Mouse (Mus musculus): ENCODE results near the gene Lifr.

Gene Lifr

GRCm38 (mm10) chr15:7157658-7158057 lies 67.2 kb downstream of the Lifr start:
- no peak for DNase-seq (ENCODE audit: low spot score in 2 of 2)

DNA sequence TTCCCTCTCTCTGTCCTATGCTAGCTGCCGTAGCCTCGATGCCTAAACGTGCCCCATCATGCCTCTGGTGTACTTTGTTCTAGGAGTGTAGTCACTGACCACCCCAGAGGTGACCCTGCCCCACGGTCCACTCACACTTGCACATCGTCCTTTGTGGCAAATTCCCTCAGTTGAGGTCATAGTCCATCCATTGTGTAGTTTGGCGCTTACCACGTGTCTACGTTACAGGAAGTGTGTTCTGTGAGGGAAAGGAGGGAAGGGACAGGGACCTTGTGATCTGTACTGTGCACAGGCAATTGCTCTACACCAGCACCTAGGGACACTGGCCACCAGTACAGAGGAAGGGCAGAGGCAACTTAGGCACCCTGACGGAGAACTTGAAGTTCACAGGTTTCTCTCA lies 69.5 kb downstream of the Lifr start:
- DNase-seq (ENCODE audit: low spot score in 2 of 2): no peak

DNA sequence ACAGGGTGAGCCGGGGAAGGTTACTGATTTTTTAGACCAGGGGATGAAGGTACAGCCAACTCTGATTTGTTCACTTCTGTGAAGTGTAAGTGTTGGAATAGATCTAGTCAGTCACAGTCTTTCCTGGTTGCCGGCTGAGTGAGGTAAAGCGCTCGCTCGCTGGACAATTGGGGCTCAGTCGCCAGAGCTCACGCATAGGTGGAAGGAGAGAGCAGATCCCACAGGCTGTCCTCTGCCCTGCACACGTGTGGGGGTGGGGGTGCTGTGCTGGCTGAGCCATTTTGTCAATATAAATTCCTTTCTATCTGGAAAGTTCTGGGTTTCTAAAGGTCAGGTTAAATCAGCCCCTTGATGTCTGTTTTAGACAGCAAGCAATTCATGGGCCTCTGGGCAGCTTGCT lies 69.9 kb downstream of the Lifr start:
- no peak for DNase-seq (ENCODE audit: low spot score in 2 of 2)

DNA sequence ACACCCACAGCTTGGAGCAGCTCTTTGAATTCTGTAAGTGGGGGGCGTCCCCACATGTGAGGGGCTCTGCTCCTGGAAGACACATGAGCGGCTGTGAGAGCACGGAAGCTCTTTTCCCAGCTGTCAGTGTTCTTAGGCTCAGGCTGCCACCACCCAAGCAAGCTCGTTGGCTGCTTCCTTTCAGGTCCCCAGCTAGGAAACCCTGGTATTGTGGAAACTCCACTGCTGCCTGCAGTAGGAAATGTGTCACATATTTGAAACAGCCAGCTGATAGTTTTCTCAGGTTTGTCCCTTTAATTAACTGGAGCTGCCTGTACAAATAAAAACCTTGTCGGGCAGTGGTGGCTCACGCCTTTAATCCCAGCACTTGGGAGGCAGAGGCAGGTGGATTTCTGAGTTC lies 73.4 kb downstream of the Lifr start:
- no peak for DNase-seq (ENCODE audit: low spot score in 2 of 2)

DNA sequence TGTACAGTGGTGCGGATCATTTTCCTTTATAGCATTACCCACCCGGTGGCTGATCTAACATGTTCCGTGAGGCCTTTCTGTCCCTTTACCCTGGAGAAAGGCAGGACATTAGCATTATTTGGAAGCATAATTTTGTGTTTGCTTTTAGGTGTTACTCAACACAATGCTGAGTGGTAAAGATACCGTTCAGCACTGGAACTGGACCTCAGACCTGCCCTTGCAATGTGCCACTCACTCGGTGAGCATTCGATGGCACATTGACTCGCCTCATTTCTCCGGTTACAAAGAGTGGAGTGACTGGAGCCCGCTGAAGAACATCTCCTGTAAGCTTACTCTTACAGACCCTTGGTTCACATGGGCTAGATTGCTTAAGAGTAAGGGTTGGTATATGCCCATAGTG lies 76.3 kb downstream of the Lifr start:
- DNase-seq (ENCODE audit: low spot score in 2 of 2): no peak

DNA sequence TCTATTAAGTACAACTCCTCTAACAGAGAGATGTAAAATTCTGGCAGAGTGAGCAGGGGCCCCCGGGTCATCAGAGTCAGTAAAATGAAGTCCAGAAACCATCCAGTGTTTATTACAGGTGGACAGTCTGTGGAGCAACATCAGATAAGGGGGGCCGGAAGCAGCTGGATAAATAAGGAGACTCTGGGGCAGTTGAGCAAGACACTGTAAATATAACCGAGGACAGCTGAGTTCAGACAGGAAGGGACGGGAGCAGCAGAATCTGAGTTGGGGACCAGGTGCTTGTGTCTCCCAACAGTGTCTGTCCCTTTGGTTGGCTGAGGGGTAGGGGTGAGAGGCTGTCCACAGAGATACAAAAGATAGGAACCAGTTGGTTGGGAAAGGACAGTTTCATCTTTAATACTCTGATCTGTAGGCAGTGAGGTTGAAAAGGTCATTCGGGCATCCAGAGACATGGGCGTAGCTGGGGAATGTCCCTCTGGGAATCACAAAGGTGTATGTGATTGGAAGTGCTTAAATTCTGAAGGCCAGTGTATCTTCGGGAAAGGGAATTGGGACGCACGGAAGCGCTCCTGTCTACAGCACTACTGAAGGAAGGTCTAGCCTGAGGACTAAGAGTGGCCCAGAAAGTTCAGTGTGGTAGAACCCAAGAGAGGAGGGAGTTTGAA lies 77.0 kb downstream of the Lifr start:
- no peak for DNase-seq (ENCODE audit: low spot score in 2 of 2)

GRCm38 (mm10) chr15:7167906-7168532 lies 77.6 kb downstream of the Lifr start:
- DNase-seq (ENCODE audit: low spot score in 2 of 2): no peak

DNA sequence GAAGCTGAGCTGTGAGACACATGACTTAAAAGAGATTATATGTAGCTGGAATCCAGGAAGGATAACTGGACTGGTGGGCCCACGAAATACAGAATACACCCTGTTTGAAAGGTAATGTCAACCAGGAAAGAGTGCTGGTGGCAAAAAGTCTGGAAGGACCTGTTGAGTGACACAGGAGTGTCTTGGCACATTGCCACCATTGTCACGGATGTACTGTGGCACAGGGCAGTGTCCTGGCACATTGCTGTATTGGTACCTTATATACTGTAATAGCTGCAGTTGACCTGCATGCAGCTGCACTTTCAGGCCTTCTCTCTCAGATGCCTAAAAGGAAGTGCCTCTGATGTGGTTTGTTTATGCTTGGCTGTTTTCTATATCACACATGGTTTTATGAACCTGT lies 82.5 kb downstream of the Lifr start:
- no peak for DNase-seq (ENCODE audit: low spot score in 2 of 2)

- no peak for DNase-seq (ENCODE audit: low spot score in 2 of 2)
Measured at GRCm38 (mm10) chr15:7173346-7173745, 82.9 kb downstream of the Lifr start.

DNA sequence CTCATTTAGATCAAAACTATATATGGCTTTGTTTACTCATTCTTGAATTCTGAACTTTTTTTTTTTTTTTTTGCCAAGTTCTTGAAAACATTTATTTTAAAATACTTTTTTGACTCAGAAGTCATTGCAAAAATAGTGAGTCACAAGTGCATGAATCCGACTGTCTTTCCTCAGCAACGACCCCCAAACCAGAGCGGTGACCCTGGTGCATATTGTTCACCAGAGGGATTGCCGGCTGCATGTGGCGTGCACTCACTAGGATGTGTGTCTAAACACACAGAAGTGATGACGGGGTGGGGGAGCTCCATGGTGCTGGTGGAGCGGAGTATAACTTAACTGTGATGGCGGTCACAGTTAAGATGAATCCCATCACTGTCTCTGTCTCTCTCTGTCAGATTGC lies 83.4 kb downstream of the Lifr start:
- DNase-seq (ENCODE audit: low spot score in 2 of 2): no peak

DNA sequence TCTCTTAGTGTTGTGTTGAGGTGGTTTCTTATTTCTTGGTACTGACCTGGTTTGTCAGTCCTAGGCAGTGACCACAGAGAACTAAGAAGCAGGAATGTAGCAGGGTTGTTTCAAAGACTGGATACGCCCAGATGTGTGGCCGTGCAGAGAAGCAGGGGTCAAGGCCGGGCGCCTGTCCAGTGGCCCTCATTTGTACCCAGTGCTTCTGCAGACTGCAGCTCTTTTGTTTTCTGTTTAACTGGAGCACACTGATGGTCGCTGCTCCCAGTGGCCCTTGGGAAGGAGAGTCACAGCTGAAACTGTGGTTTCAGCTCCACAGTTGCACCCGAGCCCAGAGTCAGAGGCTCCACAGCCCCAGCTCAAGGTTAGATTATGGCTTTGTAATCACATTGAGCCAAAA lies 90.2 kb downstream of the Lifr start:
- DNase-seq (ENCODE audit: low spot score in 2 of 2): peak in 1 of 2 experiments; percentile 22

GRCm38 (mm10) chr15:7187682-7188081 lies 97.3 kb downstream of the Lifr start:
- DNase-seq (ENCODE audit: low spot score in 2 of 2): no peak

DNA sequence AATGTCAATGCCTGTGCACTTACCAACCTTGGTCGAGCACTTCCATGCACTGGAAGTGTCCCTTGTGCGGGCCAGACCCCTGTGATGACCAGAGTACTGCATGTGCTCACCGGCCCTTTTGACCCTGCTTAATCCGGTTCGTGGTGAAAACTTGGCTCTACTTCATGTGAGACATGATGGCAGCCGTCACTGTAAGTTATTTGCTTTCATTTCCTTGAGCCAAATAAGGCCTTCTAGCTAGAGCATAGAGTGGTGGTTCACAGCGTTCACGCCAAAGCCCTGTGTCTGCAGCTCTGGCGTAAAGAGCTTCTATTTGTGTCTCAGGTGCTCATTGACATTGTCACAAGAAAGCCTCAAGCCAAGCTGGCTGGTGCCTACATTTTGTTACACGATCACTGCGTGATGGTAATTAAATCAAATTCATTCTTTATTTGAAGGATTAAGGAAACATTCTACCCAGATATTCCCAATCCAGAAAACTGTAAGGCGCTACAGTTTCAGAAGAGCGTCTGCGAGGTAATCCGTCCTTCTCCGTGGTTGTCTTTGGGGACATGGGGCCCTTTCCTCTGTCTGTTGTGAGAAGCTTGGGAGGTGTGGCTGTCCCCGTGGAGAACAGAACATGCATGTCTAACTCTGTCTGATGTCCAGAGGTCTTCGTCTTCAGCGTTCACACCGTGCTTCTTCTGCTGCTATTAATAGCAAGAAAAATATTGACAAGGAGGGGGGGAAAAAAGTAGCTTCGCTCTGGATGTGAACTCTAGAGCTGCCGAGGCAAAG lies 99.5 kb downstream of the Lifr start:
- no peak for DNase-seq (ENCODE audit: low spot score in 2 of 2)

DNA sequence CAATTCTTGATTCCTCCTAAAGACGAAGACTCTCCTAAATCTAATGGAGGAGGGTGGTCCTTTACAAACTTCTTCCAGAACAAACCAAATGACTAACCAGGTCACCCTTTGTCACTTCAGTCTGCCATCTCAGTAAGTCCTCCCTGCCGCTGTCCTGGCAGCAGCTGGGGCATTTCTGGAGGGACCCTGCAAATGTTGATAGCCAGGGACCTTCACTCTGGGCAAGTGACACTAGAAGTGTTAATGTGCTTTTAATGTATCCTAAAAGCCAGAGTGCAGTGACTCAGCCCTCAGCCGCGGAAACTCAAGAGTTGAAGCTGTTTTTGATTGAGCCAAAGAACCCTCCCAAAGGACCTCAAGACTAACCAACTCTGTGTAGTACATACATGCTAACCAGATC lies 100.7 kb downstream of the Lifr start:
- no peak for DNase-seq (ENCODE audit: low spot score in 2 of 2)

- no peak for DNase-seq (ENCODE audit: low spot score in 2 of 2)
Measured at GRCm38 (mm10) chr15:7192582-7192981, 102.2 kb downstream of the Lifr start.

- DNase-seq (ENCODE audit: low spot score in 2 of 2): peak in 1 of 2 experiments; percentile 14
Measured at GRCm38 (mm10) chr15:7194147-7194720, 103.8 kb downstream of the Lifr start.

DNA sequence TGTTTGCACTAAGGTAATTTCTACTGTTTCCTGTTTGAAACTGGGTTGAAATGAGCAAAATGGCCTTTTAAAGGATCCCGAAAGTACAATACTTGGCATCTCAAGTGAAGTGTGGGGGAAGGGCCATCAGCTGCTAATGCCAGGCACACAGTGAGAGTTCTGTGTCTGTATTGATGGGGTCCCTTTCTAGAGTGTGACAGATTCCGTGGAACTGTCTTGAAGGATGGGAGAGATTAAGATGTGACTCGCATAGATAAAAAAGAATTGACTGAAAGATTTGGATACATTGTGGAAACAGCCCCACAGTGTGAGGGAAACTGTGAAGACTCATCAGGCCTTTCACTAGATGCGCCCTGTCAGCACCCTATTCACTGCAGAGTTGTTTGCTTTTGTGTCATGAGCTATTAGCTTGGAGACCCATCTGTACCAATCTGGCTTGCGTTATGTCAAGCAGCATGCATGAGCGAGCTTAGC lies 104.4 kb downstream of the Lifr start:
- no peak for DNase-seq (ENCODE audit: low spot score in 2 of 2)

DNA sequence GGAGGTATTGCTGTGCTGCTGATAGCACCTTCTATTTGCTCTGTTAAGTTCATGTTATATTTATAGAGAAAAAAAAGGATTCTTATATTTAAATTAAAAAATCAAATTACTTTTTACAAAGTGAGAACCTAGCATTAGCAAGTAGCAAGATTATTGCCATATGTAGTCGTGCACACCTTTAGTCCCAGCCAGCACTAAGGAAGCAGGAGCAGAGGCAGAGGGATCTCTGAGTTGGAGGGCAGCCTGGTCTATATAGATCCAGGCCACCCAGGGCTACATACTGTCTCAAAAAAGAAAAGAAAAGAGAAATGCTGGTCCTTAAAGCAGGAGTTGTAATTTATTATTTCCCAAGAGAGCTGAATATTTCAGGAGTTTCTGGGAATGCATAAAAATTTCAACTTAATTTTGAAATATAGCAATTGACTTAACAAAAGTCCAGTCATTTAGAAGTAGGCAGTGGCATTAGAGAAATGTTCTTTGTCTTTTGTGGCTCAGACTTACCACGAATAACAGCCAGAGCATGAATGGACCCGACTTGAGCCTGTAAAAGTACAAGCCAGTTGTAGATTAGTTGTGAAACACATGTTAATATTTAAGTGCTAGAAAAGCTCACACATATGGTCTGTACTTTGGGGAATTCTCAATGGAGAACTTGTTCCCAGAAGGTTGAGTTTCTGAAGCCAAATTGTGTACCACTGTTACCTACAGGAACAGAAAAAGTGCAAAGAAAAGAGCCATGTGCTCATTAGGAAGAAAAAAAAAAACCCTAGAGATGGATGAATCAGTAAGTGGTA lies 107.4 kb downstream of the Lifr start:
- DNase-seq (ENCODE audit: low spot score in 2 of 2): no peak

DNA sequence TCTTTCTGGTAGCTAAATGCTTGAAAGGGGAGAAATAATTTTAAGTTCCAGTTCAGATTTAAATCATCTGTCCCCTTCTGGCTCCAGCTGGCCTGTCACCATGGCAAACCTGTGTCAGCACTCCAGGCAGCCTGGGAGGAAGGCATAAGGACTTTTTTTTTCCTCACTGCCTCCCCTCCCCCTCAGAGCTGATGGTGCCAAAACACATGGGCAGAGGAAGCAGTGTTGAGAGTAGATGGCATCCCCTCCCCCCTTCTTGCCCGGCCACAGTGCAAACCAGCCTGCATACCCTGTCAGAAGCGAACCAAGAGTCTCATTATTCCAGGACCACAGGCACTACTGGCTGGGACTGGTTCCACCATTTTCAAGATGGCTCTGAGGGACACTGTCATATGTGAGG lies 108.4 kb downstream of the Lifr start:
- DNase-seq (ENCODE audit: low spot score in 2 of 2): peak in 1 of 2 experiments; percentile 27

DNA sequence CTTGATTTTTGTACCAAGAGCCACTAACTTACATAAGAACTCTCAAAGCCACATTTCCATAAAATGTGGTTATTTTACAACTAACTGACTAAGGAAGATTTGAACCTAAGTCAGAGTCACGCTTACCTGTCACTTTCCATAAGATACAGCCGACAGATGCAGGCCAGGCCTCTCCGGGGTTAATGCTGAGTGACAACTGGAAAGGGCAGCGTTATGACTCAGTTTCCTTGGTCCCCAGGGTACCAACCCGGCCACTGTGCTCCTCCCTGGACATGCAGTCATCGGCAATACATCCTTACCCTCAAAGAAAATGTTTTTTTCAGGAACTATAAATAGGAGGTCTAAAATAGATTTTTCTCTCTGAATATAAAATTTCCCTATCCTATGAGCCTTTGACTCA lies 109.9 kb downstream of the Lifr start:
- DNase-seq (ENCODE audit: low spot score in 2 of 2): no peak

Measured in frontal cortex, postnatal 36 days (tissue).